Mouse (Mus musculus) MEL (cell line): ENCODE measurements around the gene Igfals. TPM values are rescaled to one million over a fixed set of nuclear protein-coding genes. Genes with fewer than 3 reads are reported as not detected.

Experiments used
- DNase-seq: peaks from one replicate; pipeline ENCODE4 v3.0.0; 2011; ENCODE audit warnings: low read depth, low spot score
- H3K27ac ChIP-seq: 2 replicates; pipeline ENCODE4 v1.5.1; 2012; ENCODE audit warnings: low read depth, mild to moderate bottlenecking, control low read depth, low read length, moderate library complexity; ENCODE audit not compliant: control insufficient read depth
- H3K27me3 ChIP-seq, 2 experiments: fragments of 150-350 bp in 1 of 2; sonication (generic) in 1 of 2; 2 replicates each; pipeline ENCODE4 v1.6.1; 2012; ENCODE audit warnings: low read length in 2 of 2, mild to moderate bottlenecking in 2 of 2, improper control_type of control experiment in 1 of 2, moderate library complexity in 1 of 2; ENCODE audit not compliant: insufficient read depth in 2 of 2, control insufficient read depth in 1 of 2
- H3K36me3 ChIP-seq, 2 experiments: 2 replicates each; pipeline ENCODE4 v1.6.1; 2012 to 2014; ENCODE audit warnings: low read length in 2 of 2, improper control_type of control experiment in 1 of 2, inconsistent platforms in 1 of 2, mild to moderate bottlenecking in 1 of 2; ENCODE audit not compliant: insufficient read depth in 2 of 2, control insufficient read depth in 1 of 2
- H3K4me1 ChIP-seq, 2 experiments: fragments of 150-350 bp in 1 of 2; sonication (generic) in 1 of 2; 2 replicates each; pipeline ENCODE4 v1.6.1; 2012; ENCODE audit warnings: low read length in 2 of 2, improper control_type of control experiment in 1 of 2, mild to moderate bottlenecking in 1 of 2; ENCODE audit not compliant: insufficient read depth in 2 of 2, control insufficient read depth in 1 of 2
- H3K4me3 ChIP-seq, 2 experiments: fragments of 150-350 bp in 1 of 2; sonication (generic) in 1 of 2; 2 replicates each; pipeline ENCODE4 v1.5.1; 2012; ENCODE audit warnings: low read depth in 2 of 2, low read length in 2 of 2, mild to moderate bottlenecking in 2 of 2, moderate library complexity in 2 of 2, control low read depth in 1 of 2, improper control_type of control experiment in 1 of 2; ENCODE audit not compliant: control insufficient read depth in 1 of 2, insufficient read depth in 1 of 2
- H3K79me2 ChIP-seq: 2 replicates; pipeline ENCODE4 v1.6.1; 2012; ENCODE audit warnings: mild to moderate bottlenecking, low read length, moderate library complexity; ENCODE audit not compliant: control insufficient read depth, poor library complexity, insufficient read depth
- H3K9ac ChIP-seq: 2 replicates; pipeline ENCODE4 v1.6.1; 2012; ENCODE audit warnings: low read depth, mild to moderate bottlenecking, control low read depth, low read length, moderate library complexity; ENCODE audit not compliant: control insufficient read depth, poor library complexity, severe bottlenecking
- H3K9me3 ChIP-seq: fragments of 150-350 bp; sonication (generic); replicated peaks from 2 replicates; pipeline ENCODE4 v1.6.1; 2012; ENCODE audit warnings: mild to moderate bottlenecking, low read length, improper control_type of control experiment, moderate library complexity; ENCODE audit not compliant: insufficient read depth
- CHD2 ChIP-seq: IDR thresholded peaks from 2 replicates; pipeline ENCODE4 v1.6.1; 2011; ENCODE audit warnings: low read length, improper control_type of control experiment
- CTCF ChIP-seq, 3 experiments: IDR thresholded peaks in 2 of 3; conservative IDR thresholded peaks in 1 of 3; 2 replicates each; pipeline ENCODE4 v1.5.1; 2011 to 2012; ENCODE audit warnings: low read length in 3 of 3, low read depth in 2 of 3, mild to moderate bottlenecking in 2 of 3, improper control_type of control experiment in 1 of 3, inconsistent platforms in 1 of 3, mixed read lengths in 1 of 3, moderate library complexity in 1 of 3; ENCODE audit not compliant: control insufficient read depth in 1 of 3, insufficient read depth in 1 of 3, poor library complexity in 1 of 3, severe bottlenecking in 1 of 3
- ETS1 ChIP-seq: IDR thresholded peaks from 2 replicates; pipeline ENCODE4 v1.6.1; 2012; ENCODE audit warnings: low read depth, mild to moderate bottlenecking, inconsistent platforms, low read length, improper control_type of control experiment, moderate library complexity
- GABPA ChIP-seq: IDR thresholded peaks from 2 replicates; pipeline ENCODE4 v1.6.1; 2012; ENCODE audit warnings: low read depth, mild to moderate bottlenecking, inconsistent platforms, low read length, improper control_type of control experiment, moderate library complexity
- JUND ChIP-seq: IDR thresholded peaks from 2 replicates; pipeline ENCODE4 v1.6.1; 2011; ENCODE audit warnings: low read depth, mild to moderate bottlenecking, improper control_type of control experiment, low read length
- RAD21 ChIP-seq: IDR thresholded peaks from 2 replicates; pipeline ENCODE4 v1.6.1; 2011; ENCODE audit warnings: mild to moderate bottlenecking, low read depth, low read length, improper control_type of control experiment
- SMC3 ChIP-seq: IDR thresholded peaks from 2 replicates; pipeline ENCODE4 v1.6.1; 2011; ENCODE audit warnings: low read depth, low read length, improper control_type of control experiment
- TCF12 ChIP-seq: IDR thresholded peaks from 2 replicates; pipeline ENCODE4 v1.6.1; 2014; ENCODE audit warnings: low read depth, mild to moderate bottlenecking, inconsistent platforms, low read length, improper control_type of control experiment, moderate library complexity
- USF1 ChIP-seq: IDR thresholded peaks from 2 replicates; pipeline ENCODE4 v1.6.1; 2014; ENCODE audit warnings: low read depth, mild to moderate bottlenecking, inconsistent platforms, low read length, improper control_type of control experiment, moderate library complexity
- ZC3H11A ChIP-seq: IDR thresholded peaks from 2 replicates; pipeline ENCODE4 v1.6.1; 2012; ENCODE audit warnings: low read depth, mild to moderate bottlenecking, inconsistent platforms, low read length, improper control_type of control experiment
- ZMIZ1 ChIP-seq: IDR thresholded peaks from 2 replicates; pipeline ENCODE4 v1.6.1; 2012; ENCODE audit warnings: low read depth, mild to moderate bottlenecking, inconsistent platforms, low read length, improper control_type of control experiment, moderate library complexity
- polyA plus RNA-seq, 2 experiments: library from polyadenylated mRNA; stranded (reverse) in 1 of 2; unstranded in 1 of 2; fragments of >175 nt in 1 of 2; fragments of >200 nt in 1 of 2; gene quantifications; 2 replicates each; pipeline versions ENCODE4 v1.2.1 to v1.2.4; 2012; ENCODE audit warnings: low replicate concordance in 2 of 2, low read depth in 1 of 2; ENCODE audit not compliant: insufficient read length in 2 of 2, insufficient read depth in 1 of 2, missing spikeins in 1 of 2
- total RNA-seq: library from RNA; depleted of rRNA; stranded (reverse); fragments of 300-350 nt; gene quantifications from 2 replicates; pipeline ENCODE4 v1.2.3, GENCODE M21; 2012

Igfals gene
- total and polyA plus RNA-seq, 3 experiments = 0.04 TPM; not detected in 2

DNA sequence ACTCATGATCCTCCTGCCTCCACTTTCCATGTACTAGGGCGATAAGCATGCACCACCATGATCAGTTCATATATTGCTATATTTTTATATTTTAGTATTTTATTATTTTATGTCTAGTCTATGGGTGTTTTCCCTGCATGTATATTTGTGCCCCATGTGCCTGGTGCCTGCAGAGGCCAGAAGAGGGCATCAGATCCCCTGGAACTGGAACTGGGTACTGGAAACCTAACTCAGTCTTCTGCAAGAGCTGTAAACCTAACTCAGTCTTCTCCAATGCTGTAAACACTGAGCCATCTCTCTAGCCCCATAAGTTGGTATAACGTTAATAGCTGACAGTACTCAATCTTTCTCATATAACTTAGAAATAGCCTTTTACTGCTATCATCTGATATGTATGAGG lies 23.2 kb upstream of the Igfals start:
- Histone ChIP-seq H3K79me2 (no peaks in the 10 kb centered on the region), H3K9ac (no peak overlapping the region), H3K36me3 (no peaks in the 10 kb centered on the region), H3K4me3 (no peak overlapping the region), H3K9me3 (no peaks in the 10 kb centered on the region), H3K4me1 (no peaks in the 10 kb centered on the region), H3K27ac (no peak overlapping the region), H3K27me3 (peaks cover under 1 to 14% of the 10 kb centered on the region in 2 experiments; a peak in 2 of 4 replicates)
- DNase-seq = peak; percentile 31
- TF ChIP-seq ZC3H11A (peak; percentile 23; the same call in 1 of the 2 replicates), CHD2 (no peak), ETS1 (no peak), SMC3 (peak; percentile 41; the same call in 1 of the 2 replicates), CTCF (IDR thresholded peaks at IDR 0.05 in 2 of 3, conservative IDR thresholded peaks at IDR 0.05 in 1 of 3; ENCODE audit: control insufficient read depth in 1 of 3, insufficient read depth in 1 of 3, low read depth in 2 of 3, low read length in 3 of 3, poor library complexity in 1 of 3, severe bottlenecking in 1 of 3) (peak; percentile 6 to 54 (median 51); a peak in 4 of 6 replicates), RAD21 (peak; percentile 58), TCF12 (no peak)

DNA sequence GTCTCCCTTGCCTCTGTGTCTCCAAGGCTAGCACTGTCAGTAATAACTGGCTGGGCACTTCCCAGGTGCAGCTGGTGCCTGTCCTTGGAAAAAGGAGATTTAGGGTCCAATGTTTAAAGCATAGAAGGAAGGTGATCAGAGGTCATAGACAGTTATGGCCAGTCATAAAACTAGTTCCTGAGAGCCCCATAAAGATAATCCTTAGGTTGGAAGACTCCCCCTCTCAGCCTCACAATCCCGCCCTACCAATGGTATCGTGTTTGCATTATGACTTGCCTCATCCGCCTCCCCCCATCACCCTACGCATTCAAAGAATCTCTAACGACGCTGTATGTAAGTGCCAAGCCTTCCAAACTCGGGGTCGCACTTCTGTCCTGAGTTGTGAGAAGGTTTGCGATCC lies 21.3 kb upstream of the Igfals start:
- Histone ChIP-seq H3K4me3 (no peak overlapping the region), H3K9me3 (no peaks in the 10 kb centered on the region), H3K36me3 (peaks cover 0 to 7% of the 10 kb centered on the region in 2 experiments; a peak in 2 of 4 replicates), H3K4me1 (peaks cover 0 to 8% of the 10 kb centered on the region in 2 experiments; a peak in 2 of 4 replicates), H3K27me3 (peaks cover 0 to 6% of the 10 kb centered on the region in 2 experiments; a peak in 2 of 4 replicates), H3K27ac (no peak overlapping the region), H3K9ac (no peak overlapping the region), H3K79me2 (peaks cover under 1% of the 10 kb centered on the region; the same call in 1 of the 2 replicates)
- no peak for DNase-seq
- no peak for TF ChIP-seq JUND
- no peak for TF ChIP-seq ZMIZ1
- TF ChIP-seq SMC3 = no peak

DNA sequence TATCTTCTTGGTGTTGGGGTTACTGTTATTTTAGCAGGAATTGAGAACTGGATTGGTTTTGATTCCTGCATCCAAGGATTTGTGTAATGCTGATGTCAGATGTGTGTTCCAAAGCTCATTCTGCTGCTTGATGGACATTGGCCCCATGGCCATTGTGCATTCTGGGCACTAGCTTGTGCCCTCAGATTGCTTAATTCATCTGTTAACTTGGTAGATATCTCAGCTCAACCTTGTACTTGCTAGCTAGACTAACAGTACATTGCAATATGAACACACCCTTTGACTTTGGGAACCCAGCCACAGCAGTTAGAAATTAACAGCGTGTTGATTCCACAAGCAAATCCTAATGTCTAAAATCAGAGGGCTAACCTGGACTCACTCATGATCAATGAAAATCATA lies 18.4 kb upstream of the Igfals start:
- TF ChIP-seq GABPA (no peak), USF1 (no peak)
- DNase-seq = no peak
- Histone ChIP-seq H3K27ac (no peak overlapping the region), H3K9me3 (no peaks in the 10 kb centered on the region), H3K79me2 (peaks cover 3% of the 10 kb centered on the region; the same call in 1 of the 2 replicates), H3K4me3 (no peak overlapping the region), H3K9ac (no peak overlapping the region), H3K36me3 (peaks cover 0 to 13% of the 10 kb centered on the region in 2 experiments; a peak in 2 of 4 replicates), H3K27me3 (peaks cover 0 to 4% of the 10 kb centered on the region in 2 experiments; a peak in 2 of 4 replicates), H3K4me1 (peaks cover 0 to 15% of the 10 kb centered on the region in 2 experiments; a peak in 2 of 4 replicates)
